ENCODE assay signal across 8 mouse cellular contexts in genomic region chr17:6781273-6781672, GRCm38 (mm10). TPM values are rescaled to one million over a fixed set of nuclear protein-coding genes. Genes with fewer than 3 reads are reported as not detected.
DNase-seq lines count a peak whose midpoint lies in the region; ATAC-seq and TF ChIP-seq lines count a peak whose summit lies in the region.

No protein-coding gene starts in this region.

- 0 out of 2 replicates have a peak overlapping the region, but pooled peaks have one; percentile 54 for H3K9ac ChIP-seq in heart, embryonic 11.5 days (ENCODE audit: low read depth, low read length)
- H3K9ac ChIP-seq in forebrain, embryonic 14.5 days (ENCODE audit: low read length), result peak overlapping the region; percentile 46; the same call in 1 of the 2 replicates
- 0 out of 2 replicates have a peak overlapping the region, but pooled peaks have one; percentile 9 for H3K9ac ChIP-seq in liver, postnatal 0 days (replicated peaks)

- 49% methylated on average over 6 of the region's 6 CpGs for WGBS in heart, embryonic 11.5 days (ENCODE audit: insufficient replicate concordance)
- 46% methylated on average over 6 of the region's 6 CpGs for WGBS in forebrain, embryonic 14.5 days
- WGBS in liver, postnatal 0 days (ENCODE audit: insufficient replicate concordance), result 37% methylated on average over 6 of the region's 6 CpGs

- H3K4me2 ChIP-seq in heart, embryonic 11.5 days, result peak overlapping the region; percentile 81
- peak overlapping the region; percentile 95 for H3K4me2 ChIP-seq in forebrain, embryonic 14.5 days (ENCODE audit: low read length)
- peak overlapping the region; percentile 97 for H3K4me2 ChIP-seq in liver, postnatal 0 days (ENCODE audit: low read depth, low read length)

- H3K36me3 ChIP-seq in heart, embryonic 11.5 days (ENCODE audit: control insufficient read depth, insufficient read depth, low read length), result no peaks in the 10 kb centered on the region
- no peaks in the 10 kb centered on the region for H3K36me3 ChIP-seq in forebrain, embryonic 14.5 days (ENCODE audit: control insufficient read depth, insufficient read depth, low read length)
- H3K36me3 ChIP-seq in liver, postnatal 0 days (replicated peaks; ENCODE audit: insufficient read depth, low read length), result no peaks in the 10 kb centered on the region

- TF ChIP-seq CTCF in liver, postnatal 0 days (IDR thresholded peaks at IDR 0.05; ENCODE audit: low read depth), result no peak

- H3K27me3 ChIP-seq in heart, embryonic 11.5 days (ENCODE audit: control insufficient read depth, insufficient read depth, low read length), result no peaks in the 10 kb centered on the region
- H3K27me3 ChIP-seq in forebrain, embryonic 14.5 days (replicated peaks; ENCODE audit: control insufficient read depth, insufficient read depth, low read length), result no peaks in the 10 kb centered on the region
- no peaks in the 10 kb centered on the region for H3K27me3 ChIP-seq in liver, postnatal 0 days (ENCODE audit: insufficient read depth, low read length)

- DNase-seq in heart, adult 18-20 months, result no peak
- peak; percentile 74 for DNase-seq in A20 (ENCODE audit: low read depth, low spot score)
- DNase-seq in forebrain, embryonic 14.5 days (ENCODE audit: low spot score), result no peak
- DNase-seq in liver, postnatal 0 days, result no peak
- no peak for DNase-seq in ovary, postnatal 10 days (ENCODE audit: low spot score)
- no peak for DNase-seq in cerebellum, adult 11-12 months

- ATAC-seq in heart, embryonic 11.5 days (replicated peaks; ENCODE audit: insufficient number of reproducible peaks, low FRiP score, low TSS enrichment), result no peak
- ATAC-seq in forebrain, embryonic 14.5 days, result no peak
- ATAC-seq in liver, postnatal 0 days, result no peak
- no peak for ATAC-seq in granulocyte monocyte progenitor cell, adult 5-6 weeks (replicated peaks; ENCODE audit: poor library complexity, severe bottlenecking)

- no peaks in the 10 kb centered on the region for H3K9me3 ChIP-seq in heart, embryonic 11.5 days (replicated peaks; ENCODE audit: control insufficient read depth, low read length)
- H3K9me3 ChIP-seq in forebrain, embryonic 14.5 days (replicated peaks; ENCODE audit: control insufficient read depth, low read length), result no peaks in the 10 kb centered on the region
- no peaks in the 10 kb centered on the region for H3K9me3 ChIP-seq in liver, postnatal 0 days (ENCODE audit: low read length)

- H3K27ac ChIP-seq in heart, embryonic 11.5 days (ENCODE audit: low read depth, low read length), result no peak overlapping the region
- no peak overlapping the region for H3K27ac ChIP-seq in forebrain, embryonic 14.5 days (ENCODE audit: low read depth, low read length)
- no peak overlapping the region for H3K27ac ChIP-seq in liver, postnatal 0 days (ENCODE audit: low read depth)

- H3K4me1 ChIP-seq in heart, embryonic 11.5 days (ENCODE audit: control insufficient read depth, insufficient read depth, low read length), result peaks cover 14% of the 10 kb centered on the region
- H3K4me1 ChIP-seq in forebrain, embryonic 14.5 days (ENCODE audit: control insufficient read depth, insufficient read depth, low read length), result peaks cover 9% of the 10 kb centered on the region
- H3K4me1 ChIP-seq in liver, postnatal 0 days (ENCODE audit: insufficient read depth), result peaks cover 31% of the 10 kb centered on the region

- peak overlapping the region; percentile 91 for H3K4me3 ChIP-seq in heart, embryonic 11.5 days (ENCODE audit: low read depth, low read length)
- H3K4me3 ChIP-seq in forebrain, embryonic 14.5 days (ENCODE audit: low read depth, low read length), result peak overlapping the region; percentile 67
- H3K4me3 ChIP-seq in liver, postnatal 0 days (ENCODE audit: low read depth, low read length), result peak overlapping the region; percentile 97

- no peak for TF ChIP-seq EP300 in liver, postnatal 0 days (IDR thresholded peaks at IDR 0.05; ENCODE audit: low read depth)

RNA-seq across cellular contexts. Expression of gene Ezr, which starts 1.3 kb away (rescaled TPM):
- 89.2 and 109 TPM in 2 replicates for polyA plus RNA-seq in heart, embryonic 11.5 days (2014; fragmentation: Nextera tagmentation; extraction: Ambion mirVana)
- 10 to 100 TPM; 32.5 to 36.9 TPM for total RNA-seq in heart, adult 18-20 months (2021)
- polyA plus RNA-seq in forebrain, embryonic 14.5 days (2014; fragmentation: Nextera tagmentation; extraction: Ambion mirVana), result 94.0 and 101 TPM in 2 replicates
- polyA plus RNA-seq in liver, postnatal 0 days (2015; fragmentation: Nextera tagmentation; extraction: Ambion mirVana), result 32.0 and 34.8 TPM in 2 replicates
- 44.2 and 55.0 TPM in 2 replicates for total RNA-seq in granulocyte monocyte progenitor cell, adult 5-6 weeks (2014; fragmentation: Nextera tagmentation)
- total RNA-seq in granulocyte monocyte progenitor cell, adult 5-6 weeks (2017), result 99.7 and 110 TPM in 2 replicates
